Mouse (Mus musculus) hindbrain, embryonic 12.5 days (tissue): ENCODE data around the gene 2310039H08Rik. TPM values are rescaled to one million over a fixed set of nuclear protein-coding genes. Genes with fewer than 3 reads are reported as not detected.

Source experiments
- ATAC-seq: fragments of 200-750 bp; cut with Nextera tagmentation; 2 replicates; pipeline ENCODE4 v1.8.0; 2017; ENCODE audit warnings: moderate TSS enrichment; ENCODE audit not compliant: low FRiP score
- H3K27ac ChIP-seq: fragments of 300-500 bp; sonication (generic); 2 replicates; pipeline ENCODE4 v1.5.1; 2016; ENCODE audit warnings: mild to moderate bottlenecking
- H3K27me3 ChIP-seq: fragments of 300-500 bp; sonication (generic); 2 replicates; pipeline ENCODE4 v1.6.1; 2016; ENCODE audit warnings: mild to moderate bottlenecking
- H3K36me3 ChIP-seq: fragments of 300-500 bp; sonication (generic); 2 replicates; pipeline ENCODE4 v1.6.1; 2016; ENCODE audit warnings: mild to moderate bottlenecking
- H3K4me1 ChIP-seq: fragments of 300-500 bp; sonication (generic); 2 replicates; pipeline ENCODE4 v1.6.1; 2016
- H3K4me2 ChIP-seq: fragments of 300-500 bp; sonication (generic); replicated peaks from 2 replicates; pipeline ENCODE4 v1.6.1; 2016; ENCODE audit warnings: mild to moderate bottlenecking
- H3K4me3 ChIP-seq: fragments of 300-500 bp; sonication (generic); 2 replicates; pipeline ENCODE4 v1.5.1; 2016; ENCODE audit warnings: mild to moderate bottlenecking
- H3K9ac ChIP-seq: fragments of 300-500 bp; sonication (generic); 2 replicates; pipeline ENCODE4 v1.6.1; 2016; ENCODE audit warnings: mild to moderate bottlenecking, moderate library complexity
- H3K9me3 ChIP-seq: fragments of 300-500 bp; sonication (generic); replicated peaks from 2 replicates; pipeline ENCODE4 v1.6.1; 2016; ENCODE audit warnings: mild to moderate bottlenecking
- WGBS: fragments of 180-500 bp; shearing (Covaris S2); methylation state at CpG from one replicate; pipeline ENCODE4 v1.1.7; 2016; 5-methylcytosine and 5-hydroxymethylcytosine counted together
- polyA plus RNA-seq: library from polyadenylated mRNA; unstranded; fragments of >200 nt; fragmentation: Nextera tagmentation; extraction: Ambion mirVana; gene quantifications from 2 replicates; pipeline ENCODE4 v1.2.1, GENCODE M21; 2016

2310039H08Rik gene
- 41.1 and 54.7 TPM in 2 replicates for polyA plus RNA-seq

DNA sequence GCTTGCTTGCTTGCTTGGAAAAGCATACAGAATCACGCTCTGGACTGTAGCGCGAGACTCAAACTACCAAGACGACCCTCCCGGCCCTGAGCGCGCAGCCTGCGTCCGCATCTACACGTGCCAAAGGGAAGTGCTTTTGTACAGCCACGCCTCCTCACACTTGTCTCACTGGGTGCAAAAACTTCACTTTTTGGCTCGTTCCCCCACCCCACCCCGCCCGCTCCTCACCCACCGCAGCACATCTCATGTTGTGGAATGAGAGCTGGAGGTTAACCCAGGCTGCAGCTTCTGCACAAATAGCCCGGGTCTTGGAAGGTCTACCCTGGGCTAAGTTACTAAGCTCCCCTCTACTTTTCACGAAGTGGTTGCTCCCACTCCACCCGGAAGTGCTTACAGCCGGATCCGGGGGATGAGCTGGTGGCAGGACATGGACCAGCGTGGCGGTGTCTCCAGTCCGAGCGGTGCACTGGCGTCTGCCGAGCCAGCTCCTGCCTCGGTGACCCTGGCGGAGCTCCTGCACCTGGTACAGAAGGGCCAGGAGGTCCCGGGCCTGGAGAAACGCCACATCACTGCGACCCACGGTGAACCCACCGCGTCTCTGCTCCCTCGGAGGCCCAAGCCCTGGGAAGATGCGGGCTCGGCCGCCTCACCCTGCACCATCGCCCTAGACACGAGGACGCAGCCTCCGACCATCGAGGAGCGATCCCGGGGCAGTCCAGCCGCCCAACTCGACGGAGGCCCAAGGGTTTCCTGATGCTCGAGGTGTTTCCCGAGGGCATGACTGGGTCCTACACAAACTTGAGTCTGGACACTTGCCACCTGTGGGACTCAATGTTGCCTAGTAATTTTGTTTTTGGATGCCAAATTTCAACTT is at the start of gene 2310039H08Rik:
2310039H08Rik (plus strand) TSS at position 232 of the 874 bp plus-strand sequence.
- H3K4me1 ChIP-seq: peaks cover 19% of the 10 kb centered on the region
- no peaks in the 10 kb centered on the region for H3K9me3 ChIP-seq
- ATAC-seq: peak; percentile 93
- H3K4me2 ChIP-seq: peak within 1 kb of the TSS; percentile 89
- peaks cover 35% of the 10 kb centered on the region for H3K36me3 ChIP-seq
- no peaks in the 10 kb centered on the region for H3K27me3 ChIP-seq
- peak within 1 kb of the TSS; percentile 81 for H3K4me3 ChIP-seq
- peak within 1 kb of the TSS; percentile 80 for H3K9ac ChIP-seq
- peak within 1 kb of the TSS; percentile 69 for H3K27ac ChIP-seq
- WGBS: under 1% methylated on average over 50 of the region's 50 CpGs

DNA sequence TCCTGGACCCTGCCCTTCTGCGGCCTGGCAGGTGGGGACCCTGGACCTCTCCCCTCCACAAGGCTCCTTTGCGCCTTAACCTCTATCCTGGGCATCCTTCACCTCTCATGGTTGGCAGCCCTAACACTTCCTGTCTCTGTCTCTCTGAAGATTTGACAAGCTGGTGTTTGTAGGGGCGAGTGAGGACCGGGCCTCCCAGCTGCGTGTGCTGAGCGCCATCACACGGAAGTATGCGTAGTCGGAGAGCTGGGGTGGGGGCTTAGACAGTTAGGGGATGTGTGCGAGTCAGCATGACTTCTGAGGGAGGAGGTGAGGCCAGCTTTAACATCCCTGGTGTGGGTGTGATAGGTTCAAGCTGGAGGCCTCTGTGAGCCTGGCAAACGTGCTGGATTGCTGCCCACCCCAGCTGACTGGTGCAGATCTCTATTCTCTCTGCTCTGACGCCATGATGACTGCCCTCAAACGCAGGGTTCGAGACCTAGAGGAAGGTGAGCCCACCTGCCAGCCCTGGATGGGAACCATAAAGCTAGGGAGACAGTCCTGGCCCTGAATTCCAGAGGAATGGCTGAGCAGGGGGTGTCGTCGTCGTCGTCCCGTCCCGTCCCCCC is 47.9 kb upstream of the 2310039H08Rik start:
- 0 out of 2 replicates have a peak, but pooled peaks cover 3% of the 10 kb centered on the region for H3K4me1 ChIP-seq
- no peaks in the 10 kb centered on the region for H3K9me3 ChIP-seq
- no peak overlapping the region for H3K27ac ChIP-seq
- H3K27me3 ChIP-seq: peaks cover 18% of the 10 kb centered on the region
- no peak for ATAC-seq
- no peak overlapping the region for H3K4me2 ChIP-seq
- WGBS: 90% methylated on average over 14 of the region's 20 CpGs
- H3K36me3 ChIP-seq: peaks cover 40% of the 10 kb centered on the region
- no peak overlapping the region for H3K4me3 ChIP-seq
- no peak overlapping the region for H3K9ac ChIP-seq

DNA sequence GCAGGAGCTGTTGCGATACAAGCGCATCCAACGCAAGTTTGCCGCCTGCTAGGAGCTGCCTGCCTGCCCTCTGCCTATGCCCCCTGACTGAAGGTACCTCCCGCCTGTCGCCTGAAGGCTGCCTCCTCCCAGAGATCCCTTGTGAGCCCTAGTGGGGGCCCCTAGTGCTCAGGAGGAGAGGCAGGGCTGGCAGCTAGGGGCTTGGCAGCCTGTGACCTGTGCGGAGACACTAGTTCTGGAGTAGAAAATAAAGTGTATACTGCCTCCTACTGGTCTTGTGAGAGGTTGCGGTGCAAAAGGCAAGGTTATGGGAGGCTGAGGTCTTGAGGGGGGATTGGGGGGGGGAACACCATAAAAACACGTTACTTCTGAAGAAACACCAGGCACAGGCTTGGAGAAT is 47.2 kb upstream of the 2310039H08Rik start:
- Histone ChIP-seq H3K4me1 (0 out of 2 replicates have a peak, but pooled peaks cover 3% of the 10 kb centered on the region), H3K9ac (no peak overlapping the region), H3K27me3 (peaks cover 21% of the 10 kb centered on the region), H3K36me3 (peaks cover 40% of the 10 kb centered on the region), H3K4me2 (no peak overlapping the region), H3K4me3 (no peak overlapping the region), H3K27ac (no peak overlapping the region), H3K9me3 (no peaks in the 10 kb centered on the region)
- 47% methylated on average over 9 of the region's 9 CpGs for WGBS
- no peak for ATAC-seq

DNA sequence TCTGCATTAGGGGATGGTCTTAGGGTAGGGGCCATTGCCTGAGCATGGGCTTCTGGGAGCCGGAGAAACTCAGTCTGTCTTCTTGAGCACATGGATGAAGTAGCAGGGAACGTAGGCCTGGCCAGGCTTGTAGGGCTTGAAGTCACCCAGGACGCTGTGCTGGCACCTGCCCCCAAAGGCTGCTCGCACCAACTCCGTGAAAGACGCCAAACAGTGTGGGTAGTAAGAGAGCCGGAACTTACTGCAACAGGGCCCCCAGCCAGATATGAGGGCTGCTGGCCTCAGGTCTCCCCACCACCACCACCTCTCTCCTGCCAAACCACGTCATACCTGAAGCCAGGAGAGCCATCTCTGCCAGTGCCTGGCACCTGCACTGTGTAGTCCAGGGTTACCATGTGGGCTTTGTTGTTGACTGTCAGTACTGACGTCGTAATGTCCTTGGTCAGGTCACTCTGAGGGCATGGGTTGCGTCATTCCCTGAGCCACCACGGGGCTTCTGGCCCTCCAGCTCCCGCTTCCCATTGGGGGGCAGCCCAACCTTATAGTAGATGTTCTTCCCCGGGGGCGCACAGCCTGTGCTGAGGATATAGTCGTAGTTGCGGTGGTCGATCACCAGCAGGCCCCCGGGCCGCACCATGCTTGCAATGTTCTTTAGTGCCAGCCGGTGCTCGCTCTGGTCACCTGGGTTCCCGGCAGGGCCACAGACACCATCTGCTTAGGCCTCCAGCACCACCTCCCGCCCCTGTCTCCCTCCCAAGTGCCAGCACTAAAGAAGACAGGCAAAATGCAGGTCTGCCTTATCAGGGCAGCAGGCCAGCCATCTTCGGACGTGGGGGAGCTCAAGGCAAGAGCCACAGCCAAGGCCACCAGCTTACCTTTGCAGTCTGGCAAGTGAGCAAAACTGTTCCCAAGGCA is 46.4 kb upstream of the 2310039H08Rik start:
- Histone ChIP-seq H3K36me3 (peaks cover 40% of the 10 kb centered on the region), H3K9me3 (no peaks in the 10 kb centered on the region), H3K4me3 (no peak overlapping the region), H3K4me1 (0 out of 2 replicates have a peak, but pooled peaks cover 3% of the 10 kb centered on the region), H3K27me3 (peaks cover 21% of the 10 kb centered on the region), H3K27ac (no peak overlapping the region), H3K4me2 (no peak overlapping the region), H3K9ac (no peak overlapping the region)
- ATAC-seq: no peak
- WGBS: 92% methylated on average over 26 of the region's 26 CpGs

DNA sequence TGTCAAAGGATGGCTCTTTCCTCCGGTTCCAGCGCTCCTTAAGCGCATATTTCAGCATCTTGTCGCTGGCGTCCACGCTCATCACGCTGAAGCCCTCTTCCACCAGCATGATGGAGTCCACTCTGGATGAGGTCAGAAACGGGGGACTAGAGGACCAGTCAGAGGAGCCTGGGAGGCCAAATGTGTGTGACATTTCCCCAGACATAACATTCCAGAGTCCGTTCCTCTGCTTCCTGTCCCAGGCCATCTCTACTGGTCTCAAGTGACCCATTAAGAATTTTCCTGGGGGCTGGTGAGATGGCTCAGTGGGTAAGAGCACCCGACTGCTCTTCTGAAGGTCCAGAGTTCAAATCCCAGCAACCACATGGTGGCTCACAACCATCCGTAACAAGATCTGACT is 45.2 kb upstream of the 2310039H08Rik start:
- H3K36me3 ChIP-seq: peaks cover 30% of the 10 kb centered on the region
- H3K9ac ChIP-seq: no peak overlapping the region
- H3K27ac ChIP-seq: no peak overlapping the region
- 93% methylated on average over 11 of the region's 11 CpGs for WGBS
- ATAC-seq: no peak
- H3K9me3 ChIP-seq: no peaks in the 10 kb centered on the region
- 0 out of 2 replicates have a peak, but pooled peaks cover 3% of the 10 kb centered on the region for H3K4me1 ChIP-seq
- peaks cover 21% of the 10 kb centered on the region for H3K27me3 ChIP-seq
- H3K4me3 ChIP-seq: no peak overlapping the region
- H3K4me2 ChIP-seq: no peak overlapping the region

DNA sequence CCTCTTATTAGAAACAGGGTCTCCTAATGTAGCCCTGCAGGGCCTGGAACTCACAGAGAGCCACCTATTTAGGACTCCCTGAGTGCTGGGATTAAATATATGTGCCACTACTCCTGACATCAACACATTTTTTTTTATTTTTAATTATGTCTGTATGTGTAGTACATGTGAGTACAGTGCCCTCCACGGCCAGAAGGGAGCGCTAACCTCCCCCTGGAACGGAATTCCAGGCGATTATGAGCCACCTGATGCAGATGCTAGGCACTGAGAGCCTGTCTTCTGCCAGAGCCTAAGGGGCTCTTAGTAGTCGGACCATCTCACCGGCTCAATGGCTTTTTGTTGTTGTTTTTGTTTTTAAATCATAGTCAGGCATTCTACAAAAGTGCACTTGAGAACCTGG is 44.4 kb upstream of the 2310039H08Rik start:
- no peak for ATAC-seq
- Histone ChIP-seq H3K27me3 (peaks cover 21% of the 10 kb centered on the region), H3K9me3 (no peaks in the 10 kb centered on the region), H3K9ac (no peak overlapping the region), H3K4me1 (0 out of 2 replicates have a peak, but pooled peaks cover 3% of the 10 kb centered on the region), H3K36me3 (peaks cover 25% of the 10 kb centered on the region), H3K4me2 (no peak overlapping the region), H3K27ac (no peak overlapping the region), H3K4me3 (no peak overlapping the region)
- WGBS: 41% methylated on average over 6 of the region's 6 CpGs

DNA sequence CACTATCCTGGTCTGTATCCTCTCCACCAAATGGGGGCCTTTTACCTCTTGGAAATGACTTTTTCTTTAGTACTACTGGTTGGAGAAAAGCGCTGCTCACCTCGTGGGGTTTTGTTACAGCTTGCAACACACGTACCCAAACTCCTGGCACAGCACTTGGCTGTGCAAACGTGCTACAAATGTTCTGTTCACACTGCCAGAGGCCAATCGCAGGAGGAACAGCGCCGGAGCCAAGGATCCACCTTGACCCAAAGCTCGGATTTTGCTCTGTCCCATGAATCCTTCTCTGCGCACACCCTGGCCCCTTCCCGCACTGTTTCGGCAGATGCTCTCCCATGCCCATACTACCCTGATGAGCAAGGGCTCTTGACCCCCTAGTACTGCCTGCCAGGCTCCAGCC is 43.9 kb upstream of the 2310039H08Rik start:
- ATAC-seq: no peak
- Histone ChIP-seq H3K27ac (no peak overlapping the region), H3K4me1 (0 out of 2 replicates have a peak, but pooled peaks cover 3% of the 10 kb centered on the region), H3K27me3 (peaks cover 21% of the 10 kb centered on the region), H3K4me3 (no peak overlapping the region), H3K9ac (peak overlapping the region; percentile 41; the same call in 1 of the 2 replicates), H3K9me3 (no peaks in the 10 kb centered on the region), H3K4me2 (0 out of 2 replicates have a peak overlapping the region, but pooled peaks have one; percentile 9), H3K36me3 (peaks cover 20% of the 10 kb centered on the region)
- WGBS: 48% methylated on average over 11 of the region's 11 CpGs

DNA sequence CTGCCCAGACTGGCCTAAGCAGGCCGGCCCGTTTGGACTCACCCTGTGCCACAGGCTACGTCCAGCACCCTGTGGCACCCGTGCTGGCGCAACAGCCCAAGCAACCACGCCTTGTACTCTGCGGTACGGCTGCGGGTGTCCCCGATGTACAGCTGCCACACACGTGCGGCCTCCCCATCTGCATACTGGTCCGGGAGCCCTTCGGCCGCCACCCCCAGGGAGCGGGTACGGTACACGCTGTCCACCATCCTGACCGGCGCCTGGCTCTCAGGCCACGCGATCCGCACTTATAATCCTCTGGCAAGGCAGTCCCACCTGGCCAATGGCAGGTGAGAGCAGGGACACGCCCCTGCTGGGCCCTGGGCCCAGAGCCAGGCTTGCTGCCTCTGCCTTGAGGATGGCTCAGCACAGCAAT is 43.5 kb upstream of the 2310039H08Rik start, which contains the start of gene Gnmt:
Gnmt (minus strand) TSS at position 265 of the 415 bp plus-strand sequence.
- Histone ChIP-seq H3K27ac (no peak within 1 kb of the TSS), H3K4me1 (0 out of 2 replicates have a peak, but pooled peaks cover 3% of the 10 kb centered on the region), H3K9ac (peak within 1 kb of the TSS; percentile 41), H3K27me3 (peaks cover 21% of the 10 kb centered on the region), H3K9me3 (no peaks in the 10 kb centered on the region), H3K4me2 (0 out of 2 replicates have a peak within 1 kb of the TSS, but pooled peaks have one; percentile 9), H3K36me3 (peaks cover 16% of the 10 kb centered on the region), H3K4me3 (no peak within 1 kb of the TSS)
- no peak for ATAC-seq
- WGBS: 22% methylated on average over 24 of the region's 24 CpGs

DNA sequence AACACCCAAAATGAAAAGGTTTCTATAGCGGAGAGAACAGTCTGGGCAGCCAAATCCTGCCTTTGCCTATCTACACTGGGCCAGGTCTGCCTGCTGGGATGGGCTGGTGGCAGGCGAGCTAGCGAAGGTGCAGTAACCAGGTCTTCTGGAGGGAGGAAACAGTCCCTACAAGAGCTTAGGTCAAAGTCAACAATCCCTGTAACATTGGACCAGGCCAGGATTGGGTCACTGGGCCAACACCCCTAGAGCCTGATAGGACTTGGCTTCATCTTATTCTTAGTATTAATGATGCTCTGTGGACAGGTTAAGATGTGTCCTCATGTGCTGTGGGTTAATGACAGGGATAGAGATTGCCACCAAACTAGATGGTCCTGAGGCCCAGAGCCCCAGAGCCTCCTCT is 38.4 kb upstream of the 2310039H08Rik start:
- Histone ChIP-seq H3K4me3 (no peak overlapping the region), H3K9me3 (no peaks in the 10 kb centered on the region), H3K27me3 (peaks cover 9% of the 10 kb centered on the region), H3K36me3 (peaks cover 32% of the 10 kb centered on the region), H3K4me2 (no peak overlapping the region), H3K27ac (no peak overlapping the region), H3K4me1 (no peaks in the 10 kb centered on the region), H3K9ac (no peak overlapping the region)
- 89% methylated on average over 3 of the region's 3 CpGs for WGBS
- no peak for ATAC-seq

DNA sequence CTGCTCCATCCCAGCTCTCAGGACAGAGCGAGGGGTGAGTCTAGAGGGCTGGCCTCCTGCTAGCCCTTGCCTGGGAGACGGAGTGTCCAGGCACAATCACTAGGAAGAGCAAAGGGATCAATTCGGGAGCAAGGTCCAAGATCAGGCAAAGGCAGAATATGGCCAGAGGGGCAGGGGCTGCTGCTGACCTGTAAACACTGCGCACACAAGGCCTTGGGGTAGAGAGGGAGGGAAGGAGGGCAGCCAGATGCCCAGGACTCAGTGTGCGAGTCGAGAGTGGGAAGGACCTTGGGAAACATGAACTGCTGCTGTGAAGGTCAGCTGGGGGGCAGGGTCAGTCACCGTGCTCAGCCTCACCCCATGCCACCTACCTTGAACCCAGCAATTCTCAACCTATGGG is 37.1 kb upstream of the 2310039H08Rik start:
- Histone ChIP-seq H3K27me3 (no peaks in the 10 kb centered on the region; the same call in 1 of the 2 replicates), H3K9ac (no peak overlapping the region), H3K36me3 (peaks cover 32% of the 10 kb centered on the region), H3K4me2 (no peak overlapping the region), H3K4me3 (no peak overlapping the region), H3K27ac (no peak overlapping the region), H3K9me3 (no peaks in the 10 kb centered on the region), H3K4me1 (no peaks in the 10 kb centered on the region)
- WGBS: 87% methylated on average over 7 of the region's 7 CpGs
- no peak for ATAC-seq

DNA sequence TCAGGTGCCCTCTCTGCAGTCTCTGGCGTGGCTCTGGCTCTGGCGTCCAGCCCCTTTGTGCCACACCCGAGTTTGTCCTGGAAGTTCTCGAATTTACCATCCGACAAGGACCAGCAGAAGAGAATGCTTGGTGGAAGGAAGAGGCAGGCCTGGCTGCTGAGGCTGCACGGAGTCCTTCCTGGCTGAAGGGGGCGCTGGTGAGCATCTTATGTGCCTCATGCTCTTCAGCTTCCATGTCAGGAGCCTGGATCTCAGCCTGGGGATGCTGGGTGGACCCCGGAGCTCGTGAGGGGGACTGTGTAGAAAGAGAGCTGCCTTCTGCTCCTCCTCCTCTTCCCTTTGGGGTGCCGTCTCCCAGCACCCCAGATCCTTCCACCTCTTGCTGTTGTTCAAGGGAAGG is 36.3 kb upstream of the 2310039H08Rik start:
- H3K27me3 ChIP-seq: no peaks in the 10 kb centered on the region
- H3K36me3 ChIP-seq: peaks cover 33% of the 10 kb centered on the region
- no peak overlapping the region for H3K9ac ChIP-seq
- WGBS: 64% methylated on average over 10 of the region's 10 CpGs
- H3K9me3 ChIP-seq: no peaks in the 10 kb centered on the region
- no peak for ATAC-seq
- no peak overlapping the region for H3K27ac ChIP-seq
- H3K4me1 ChIP-seq: no peaks in the 10 kb centered on the region
- H3K4me3 ChIP-seq: no peak overlapping the region
- H3K4me2 ChIP-seq: no peak overlapping the region
